Mouse (Mus musculus) hindbrain, embryonic 15.5 days (tissue): ENCODE measurements around the gene Ppfibp1. TPM values are rescaled to one million over a fixed set of nuclear protein-coding genes. Genes with fewer than 3 reads are reported as not detected.

Experiments
- ATAC-seq: fragments of 200-750 bp; cut with Nextera tagmentation; 2 replicates; pipeline ENCODE4 v1.8.0; 2017; ENCODE audit warnings: low read depth, moderate number of reproducible peaks, moderate TSS enrichment; ENCODE audit not compliant: low FRiP score
- H3K27ac ChIP-seq: fragments of 300-500 bp; sonication (generic); replicated peaks from 2 replicates; pipeline ENCODE4 v1.5.1; 2015; ENCODE audit warnings: mild to moderate bottlenecking, inconsistent platforms
- H3K27me3 ChIP-seq: fragments of 300-500 bp; sonication (generic); 2 replicates; pipeline ENCODE4 v1.6.1; 2015; ENCODE audit warnings: control low read depth, inconsistent platforms
- H3K36me3 ChIP-seq: fragments of 300-500 bp; sonication (generic); 2 replicates; pipeline ENCODE4 v1.6.1; 2015; ENCODE audit warnings: control low read depth, inconsistent platforms
- H3K4me1 ChIP-seq: fragments of 300-500 bp; sonication (generic); replicated peaks from 2 replicates; pipeline ENCODE4 v1.6.1; 2015; ENCODE audit warnings: control low read depth, inconsistent platforms
- H3K4me2 ChIP-seq: fragments of 300-500 bp; sonication (generic); 2 replicates; pipeline ENCODE4 v1.6.1; 2015; ENCODE audit warnings: moderate library complexity, mild to moderate bottlenecking, inconsistent platforms
- H3K4me3 ChIP-seq: fragments of 300-500 bp; sonication (generic); 2 replicates; pipeline ENCODE4 v1.5.1; 2015; ENCODE audit warnings: mild to moderate bottlenecking, inconsistent platforms
- H3K9ac ChIP-seq: fragments of 300-500 bp; sonication (generic); 2 replicates; pipeline ENCODE4 v1.6.1; 2015; ENCODE audit warnings: inconsistent platforms
- H3K9me3 ChIP-seq: fragments of 300-500 bp; sonication (generic); 2 replicates; pipeline ENCODE4 v1.6.1; 2016; ENCODE audit warnings: control low read depth, inconsistent platforms
- WGBS: fragments of 180-500 bp; shearing (Covaris S2); methylation state at CpG from one replicate; pipeline ENCODE4 v1.1.7; 2015; 5-methylcytosine and 5-hydroxymethylcytosine counted together
- polyA plus RNA-seq: library from polyadenylated mRNA; unstranded; fragments of >200 nt; fragmentation: Nextera tagmentation; extraction: Ambion mirVana; gene quantifications from 2 replicates; pipeline ENCODE4 v1.2.1, GENCODE M21; 2015

The Ppfibp1 gene
- polyA plus RNA-seq, 1 experiment from 2014 or later, result 12.8 TPM

- no peaks in the 10 kb centered on the region for H3K27me3 ChIP-seq
- H3K4me1 ChIP-seq, result no peaks in the 10 kb centered on the region
- 43% methylated on average over 5 of the region's 5 CpGs for WGBS
- no peaks in the 10 kb centered on the region for H3K36me3 ChIP-seq
- H3K9ac ChIP-seq, result no peak overlapping the region
- H3K9me3 ChIP-seq, result no peaks in the 10 kb centered on the region
- no peak overlapping the region for H3K27ac ChIP-seq
- ATAC-seq, result no peak
- H3K4me3 ChIP-seq, result no peak overlapping the region
- no peak overlapping the region for H3K4me2 ChIP-seq
Measured at GRCm38 (mm10) chr6:146994236-146994635, 105.9 kb downstream of the Ppfibp1 start.

DNA sequence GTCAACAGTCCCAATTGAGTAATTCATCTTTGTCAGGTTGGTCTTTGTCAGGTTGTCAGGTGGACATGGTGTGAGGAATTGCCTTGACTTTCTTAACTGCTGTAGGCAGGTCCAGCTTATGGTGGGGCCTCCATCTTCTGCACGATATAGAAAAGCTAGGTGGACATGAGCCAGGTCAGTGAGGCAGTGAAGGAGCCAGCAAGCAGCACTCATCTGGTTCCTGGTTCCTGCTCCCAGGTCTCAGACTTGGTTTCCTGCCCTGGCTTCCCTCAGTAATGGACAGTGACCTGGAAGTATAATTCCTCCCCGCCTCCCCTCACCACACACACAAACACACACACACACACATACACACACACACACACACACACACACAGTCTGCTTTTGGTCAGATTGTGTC lies 107.1 kb downstream of the Ppfibp1 start:
- Histone ChIP-seq H3K4me2 (no peak overlapping the region), H3K4me3 (no peak overlapping the region), H3K9me3 (no peaks in the 10 kb centered on the region), H3K27me3 (no peaks in the 10 kb centered on the region), H3K9ac (no peak overlapping the region), H3K36me3 (no peaks in the 10 kb centered on the region), H3K27ac (no peak overlapping the region), H3K4me1 (no peaks in the 10 kb centered on the region)
- ATAC-seq, result no peak
- WGBS, result 73% methylated on average over 2 of the region's 2 CpGs

DNA sequence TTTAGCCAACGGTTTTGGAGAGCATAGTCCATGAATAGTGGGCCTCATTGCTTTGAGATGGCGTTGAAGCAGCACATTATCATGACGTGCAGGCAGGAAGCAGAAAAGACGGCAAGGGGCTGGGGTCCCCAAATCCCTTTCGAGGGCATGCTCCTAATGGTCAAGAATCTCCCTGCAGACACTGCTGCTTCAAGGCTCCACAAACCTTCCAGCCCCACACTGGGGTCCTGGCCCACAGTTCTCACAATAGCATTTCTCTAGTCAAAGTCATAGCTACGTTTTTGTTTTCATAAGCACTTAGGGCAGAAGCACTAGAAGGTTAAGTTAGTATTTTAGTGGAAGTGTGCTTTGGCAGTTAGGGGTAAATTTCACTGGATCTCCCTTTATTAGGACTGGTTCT lies 107.6 kb downstream of the Ppfibp1 start:
- Histone ChIP-seq H3K9ac (no peak overlapping the region), H3K9me3 (no peaks in the 10 kb centered on the region), H3K27ac (no peak overlapping the region), H3K4me1 (no peaks in the 10 kb centered on the region), H3K4me2 (no peak overlapping the region), H3K27me3 (no peaks in the 10 kb centered on the region), H3K4me3 (no peak overlapping the region), H3K36me3 (no peaks in the 10 kb centered on the region)
- no peak for ATAC-seq
- 87% methylated on average over 6 of the region's 6 CpGs for WGBS

DNA sequence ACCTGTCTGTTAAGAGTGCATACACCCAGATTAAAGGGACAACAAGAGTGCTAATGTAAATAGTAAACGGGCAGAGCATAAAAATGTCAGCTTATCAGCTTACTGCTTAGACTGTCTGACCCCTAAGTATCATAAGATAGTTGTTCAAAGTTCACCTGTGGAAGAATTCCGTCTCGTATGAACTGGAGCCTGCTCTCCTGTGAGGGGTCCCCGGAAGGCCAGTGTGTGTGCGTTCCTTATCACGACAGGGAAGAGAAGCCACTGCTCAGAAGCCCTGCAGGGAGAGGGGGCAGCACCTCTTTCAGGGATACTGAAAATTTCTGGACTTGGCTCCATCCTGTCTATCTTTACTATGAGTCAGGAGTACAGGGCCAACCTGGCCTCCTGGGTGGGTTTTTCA lies 108.7 kb downstream of the Ppfibp1 start:
- H3K27ac ChIP-seq, result no peak overlapping the region
- H3K4me1 ChIP-seq, result no peaks in the 10 kb centered on the region
- no peak overlapping the region for H3K4me3 ChIP-seq
- H3K27me3 ChIP-seq, result no peaks in the 10 kb centered on the region
- 86% methylated on average over 6 of the region's 6 CpGs for WGBS
- H3K36me3 ChIP-seq, result no peaks in the 10 kb centered on the region
- no peaks in the 10 kb centered on the region for H3K9me3 ChIP-seq
- H3K9ac ChIP-seq, result no peak overlapping the region
- no peak overlapping the region for H3K4me2 ChIP-seq
- no peak for ATAC-seq

DNA sequence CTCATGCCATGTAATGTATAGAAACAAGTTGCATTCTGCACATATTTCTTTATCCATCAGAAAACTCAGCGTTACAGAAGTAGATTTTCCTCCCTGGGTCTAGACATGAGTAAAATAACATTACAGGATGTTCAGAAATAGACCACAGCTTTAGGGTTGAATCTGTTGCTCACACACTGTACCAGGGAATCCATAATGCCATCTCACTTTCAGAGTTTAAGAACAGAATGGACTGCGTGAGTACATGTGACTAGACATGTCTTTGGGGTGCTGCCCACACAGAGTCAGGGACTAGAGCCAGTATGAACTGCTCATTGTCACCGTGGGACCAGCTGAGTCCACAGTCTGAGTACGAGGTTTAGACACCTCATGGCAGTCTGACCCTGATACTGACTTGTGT lies 110.4 kb downstream of the Ppfibp1 start:
- no peak overlapping the region for H3K4me2 ChIP-seq
- 93% methylated on average over 4 of the region's 4 CpGs for WGBS

GRCm38 (mm10) chr6:146999302-146999701 lies 111.0 kb downstream of the Ppfibp1 start:
- no peak for ATAC-seq
- whole genome bisulfite sequencing, result 88% methylated on average over 9 of the region's 9 CpGs

More for the DNA sequence above, 110.4 kb downstream of the Ppfibp1 start:
- Histone ChIP-seq H3K27me3 (no peaks in the 10 kb centered on the region), H3K9ac (no peak overlapping the region), H3K9me3 (no peaks in the 10 kb centered on the region), H3K4me1 (no peaks in the 10 kb centered on the region), H3K4me3 (no peak overlapping the region), H3K27ac (no peak overlapping the region), H3K36me3 (no peaks in the 10 kb centered on the region)
- no peak for ATAC-seq

DNA sequence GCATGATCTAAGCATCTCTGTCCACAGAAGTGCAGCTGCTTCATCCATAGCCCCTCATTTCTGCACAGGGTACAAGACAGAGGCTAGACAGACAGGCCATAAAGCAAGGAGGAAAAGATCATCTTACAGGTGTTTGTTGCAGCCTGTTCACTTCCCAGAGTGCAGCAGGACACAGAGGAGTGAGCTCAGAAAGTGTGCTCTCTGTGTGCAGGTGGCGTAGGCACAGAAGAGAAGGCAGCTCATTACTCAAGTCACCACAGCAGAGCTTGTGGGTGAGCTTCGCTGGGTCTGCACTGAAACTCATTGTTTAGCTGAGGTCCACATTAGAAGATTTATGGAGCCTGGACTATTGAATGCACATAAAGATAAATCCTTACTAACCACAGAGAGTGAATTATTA lies 111.5 kb downstream of the Ppfibp1 start:
- Histone ChIP-seq H3K9ac (no peak overlapping the region), H3K4me1 (no peaks in the 10 kb centered on the region), H3K36me3 (no peaks in the 10 kb centered on the region), H3K4me3 (no peak overlapping the region), H3K27ac (no peak overlapping the region), H3K27me3 (no peaks in the 10 kb centered on the region), H3K4me2 (no peak overlapping the region), H3K9me3 (no peaks in the 10 kb centered on the region)
- ATAC-seq, result no peak
- 66% methylated on average over 2 of the region's 2 CpGs for WGBS

More at GRCm38 (mm10) chr6:146999302-146999701, 111.0 kb downstream of the Ppfibp1 start:
- no peak overlapping the region for H3K27ac ChIP-seq
- H3K4me3 ChIP-seq, result no peak overlapping the region
- no peak overlapping the region for H3K4me2 ChIP-seq
- H3K27me3 ChIP-seq, result no peaks in the 10 kb centered on the region
- H3K9me3 ChIP-seq, result no peaks in the 10 kb centered on the region
- no peak overlapping the region for H3K9ac ChIP-seq
- no peaks in the 10 kb centered on the region for H3K4me1 ChIP-seq
- H3K36me3 ChIP-seq, result no peaks in the 10 kb centered on the region

DNA sequence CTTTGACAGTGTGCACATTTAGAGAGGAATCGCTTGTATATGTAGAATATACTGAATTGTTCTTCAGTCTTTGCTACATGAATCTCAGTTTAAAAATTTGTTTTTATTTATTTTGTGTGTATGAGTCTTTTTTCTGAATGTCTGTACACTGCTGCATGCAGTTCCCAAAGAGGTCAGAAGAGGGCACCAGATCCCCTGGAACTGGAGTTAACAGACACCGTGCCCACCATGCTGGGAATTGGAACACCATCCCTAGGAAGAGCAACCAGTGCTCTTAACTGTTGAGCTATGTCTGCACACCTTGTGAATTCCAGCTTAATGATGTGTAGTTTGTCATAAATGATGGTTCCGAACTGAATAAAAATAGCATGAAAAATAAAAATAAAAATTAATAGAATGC lies 119.9 kb downstream of the Ppfibp1 start:
- Histone ChIP-seq H3K4me2 (no peak overlapping the region), H3K4me1 (no peaks in the 10 kb centered on the region), H3K9me3 (no peaks in the 10 kb centered on the region), H3K4me3 (no peak overlapping the region), H3K27ac (no peak overlapping the region), H3K36me3 (no peaks in the 10 kb centered on the region), H3K9ac (no peak overlapping the region), H3K27me3 (no peaks in the 10 kb centered on the region)
- 63% methylated on average over 3 of the region's 3 CpGs for whole genome bisulfite sequencing
- ATAC-seq, result no peak

- WGBS, result 91% methylated on average over 6 of the region's 6 CpGs
- Histone ChIP-seq H3K4me1 (no peaks in the 10 kb centered on the region), H3K9me3 (no peaks in the 10 kb centered on the region), H3K27me3 (no peaks in the 10 kb centered on the region), H3K36me3 (no peaks in the 10 kb centered on the region), H3K4me2 (no peak overlapping the region), H3K4me3 (no peak overlapping the region), H3K9ac (no peak overlapping the region), H3K27ac (no peak overlapping the region)
- no peak for ATAC-seq
Measured at GRCm38 (mm10) chr6:147010358-147010757, 122.1 kb downstream of the Ppfibp1 start.

DNA sequence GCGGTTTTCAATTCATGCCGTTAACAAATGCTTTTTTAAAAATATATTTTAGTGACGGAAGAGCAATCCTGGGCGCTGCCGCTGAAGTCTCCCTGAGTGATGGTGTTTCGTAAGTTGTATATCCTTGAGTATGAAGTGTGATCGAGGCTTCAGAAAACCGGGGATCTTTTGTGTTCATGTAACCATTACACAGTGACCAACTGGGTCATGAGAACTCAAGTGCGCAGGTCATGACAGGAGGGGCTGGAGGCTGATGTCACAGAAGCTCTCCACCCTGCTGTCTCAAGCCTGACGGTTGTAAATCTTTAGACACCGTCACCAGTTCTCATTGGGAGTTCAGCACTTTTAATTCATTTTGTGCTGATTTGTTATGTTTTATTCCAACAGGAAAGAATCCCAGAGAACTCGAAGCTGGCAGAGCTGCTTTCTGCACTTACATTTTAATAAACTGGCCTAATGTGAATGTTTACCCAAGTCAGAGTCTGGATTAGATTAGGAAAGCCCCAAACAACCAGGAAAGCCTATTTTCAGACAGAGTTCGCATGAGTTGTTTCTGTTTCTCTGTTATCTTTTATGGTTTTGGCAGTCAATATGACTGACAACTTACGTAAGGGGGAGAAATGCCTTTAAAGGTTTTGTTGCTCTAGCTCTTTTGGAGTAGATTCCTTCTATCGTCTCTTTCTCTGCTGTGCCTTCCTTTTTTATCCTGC lies 122.7 kb downstream of the Ppfibp1 start:
- WGBS, result 91% methylated on average over 15 of the region's 15 CpGs
- no peak overlapping the region for H3K27ac ChIP-seq
- no peak overlapping the region for H3K4me3 ChIP-seq
- no peaks in the 10 kb centered on the region for H3K36me3 ChIP-seq
- no peak for ATAC-seq
- no peak overlapping the region for H3K9ac ChIP-seq
- H3K27me3 ChIP-seq, result no peaks in the 10 kb centered on the region
- H3K4me1 ChIP-seq, result no peaks in the 10 kb centered on the region
- no peak overlapping the region for H3K4me2 ChIP-seq
- H3K9me3 ChIP-seq, result no peaks in the 10 kb centered on the region

DNA sequence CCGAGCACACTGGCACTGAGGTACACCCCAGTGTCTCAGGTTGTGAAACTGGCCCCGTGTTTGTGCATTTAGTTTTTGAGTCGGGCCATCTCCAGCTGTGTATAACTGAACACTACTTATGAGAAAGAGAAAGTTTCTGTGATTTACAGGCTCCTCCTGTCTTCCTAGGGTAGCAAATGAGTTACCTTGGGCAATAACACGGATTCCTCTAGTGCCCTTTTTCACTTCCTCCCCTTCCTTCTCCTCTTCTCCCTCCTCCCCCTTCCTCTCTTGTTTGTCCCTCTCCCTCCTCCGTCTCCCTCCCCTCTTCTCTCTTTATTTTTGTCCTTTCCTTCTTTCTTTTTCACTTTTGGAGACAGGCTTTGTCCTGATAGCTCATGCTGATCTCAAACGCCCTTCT lies 123.3 kb downstream of the Ppfibp1 start:
- Histone ChIP-seq H3K9me3 (no peaks in the 10 kb centered on the region), H3K27ac (no peak overlapping the region), H3K9ac (no peak overlapping the region), H3K4me2 (no peak overlapping the region), H3K4me1 (no peaks in the 10 kb centered on the region), H3K27me3 (no peaks in the 10 kb centered on the region), H3K36me3 (no peaks in the 10 kb centered on the region), H3K4me3 (no peak overlapping the region)
- 76% methylated on average over 6 of the region's 6 CpGs for WGBS
- ATAC-seq, result no peak

GRCm38 (mm10) chr6:147011977-147012376 lies 123.7 kb downstream of the Ppfibp1 start:
- no peak for ATAC-seq
- H3K27ac ChIP-seq, result no peak overlapping the region
- H3K4me3 ChIP-seq, result no peak overlapping the region
- H3K9me3 ChIP-seq, result no peaks in the 10 kb centered on the region
- no peak overlapping the region for H3K9ac ChIP-seq
- H3K36me3 ChIP-seq, result no peaks in the 10 kb centered on the region
- WGBS, result 84% methylated on average over 6 of the region's 6 CpGs
- no peak overlapping the region for H3K4me2 ChIP-seq
- H3K4me1 ChIP-seq, result no peaks in the 10 kb centered on the region
- no peaks in the 10 kb centered on the region for H3K27me3 ChIP-seq

DNA sequence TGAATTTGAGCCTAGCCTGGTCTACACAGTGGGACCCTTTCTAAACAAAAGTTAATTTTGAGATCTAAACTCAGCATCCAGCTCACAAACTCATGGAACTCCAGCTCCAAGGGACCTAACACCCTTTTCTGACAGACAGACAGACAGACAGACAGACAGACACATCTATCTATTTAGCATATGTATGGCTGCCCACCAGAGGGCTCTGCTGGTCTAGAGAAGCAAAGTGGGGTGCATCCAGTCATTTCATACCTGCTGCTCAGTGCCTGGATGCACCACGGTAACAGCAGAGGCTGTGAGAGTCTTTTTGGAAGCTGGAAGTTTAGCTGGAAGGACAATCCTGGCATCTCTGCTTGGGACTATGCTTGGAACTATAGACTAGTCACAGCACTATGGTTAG lies 125.3 kb downstream of the Ppfibp1 start:
- no peaks in the 10 kb centered on the region for H3K4me1 ChIP-seq
- H3K27ac ChIP-seq, result no peak overlapping the region
- no peaks in the 10 kb centered on the region for H3K9me3 ChIP-seq
- H3K4me2 ChIP-seq, result no peak overlapping the region
- H3K36me3 ChIP-seq, result no peaks in the 10 kb centered on the region
- no peak overlapping the region for H3K9ac ChIP-seq
- no peaks in the 10 kb centered on the region for H3K27me3 ChIP-seq
- H3K4me3 ChIP-seq, result no peak overlapping the region
- no peak for ATAC-seq
- WGBS, result 56% methylated on average over 1 of the region's 1 CpGs
